Mouse (Mus musculus): ENCODE measurements around the gene Krtap3-2. TPM values are rescaled to one million over a fixed set of nuclear protein-coding genes. Genes with fewer than 3 reads are reported as not detected.

Gene Krtap3-2
- polyA plus RNA-seq, 1 experiment from 2014 or later: not detected

- Histone ChIP-seq H3K27ac (no peak within 1 kb of the TSS), H3K36me3 (no peaks in the 10 kb centered on the region)
- WGBS: 84% methylated on average over 9 of the region's 9 CpGs
These were observed 2.7 kb upstream of the Krtap3-2 start, which contains the start of gene Gm11939 for GRCm38 (mm10) chr11:99559366-99559765. Gm11939 (minus strand) TSS chr11:99559466.

GRCm38 (mm10) chr11:99557976-99558745 lies 1.5 kb upstream of the Krtap3-2 start:
- Histone ChIP-seq H3K4me2 (replicated peaks) (no peak overlapping the region), H3K27ac (no peak overlapping the region), H3K36me3 (no peaks in the 10 kb centered on the region), H3K4me3 (replicated peaks) (no peak overlapping the region), H3K9me3 (no peaks in the 10 kb centered on the region), H3K4me1 (replicated peaks) (no peaks in the 10 kb centered on the region), H3K27me3 (replicated peaks) (no peaks in the 10 kb centered on the region), H3K9ac (no peak overlapping the region)
- no peak for ATAC-seq
- WGBS: 56% methylated on average over 3 of the region's 3 CpGs

More at GRCm38 (mm10) chr11:99559366-99559765, 2.7 kb upstream of the Krtap3-2 start, which contains the start of gene Gm11939:
- Histone ChIP-seq H3K9ac (no peak within 1 kb of the TSS), H3K27me3 (replicated peaks) (no peaks in the 10 kb centered on the region), H3K4me2 (replicated peaks) (no peak within 1 kb of the TSS), H3K4me1 (replicated peaks) (no peaks in the 10 kb centered on the region), H3K9me3 (no peaks in the 10 kb centered on the region), H3K4me3 (replicated peaks) (no peak within 1 kb of the TSS)
- no peak for ATAC-seq

GRCm38 (mm10) chr11:99556195-99556594 lies 458 bp downstream of the Krtap3-2 start:
- H3K9ac ChIP-seq: no peak overlapping the region
- no peaks in the 10 kb centered on the region for H3K4me1 ChIP-seq (replicated peaks)
- H3K4me3 ChIP-seq (replicated peaks): no peak overlapping the region
- no peak overlapping the region for H3K27ac ChIP-seq
- no peaks in the 10 kb centered on the region for H3K27me3 ChIP-seq (replicated peaks)
- H3K9me3 ChIP-seq: no peaks in the 10 kb centered on the region
- no peak for ATAC-seq
- H3K36me3 ChIP-seq: no peaks in the 10 kb centered on the region
- WGBS: 88% methylated on average over 2 of the region's 2 CpGs
- no peak overlapping the region for H3K4me2 ChIP-seq (replicated peaks)

GRCm38 (mm10) chr11:99550765-99551164 lies 5.9 kb downstream of the Krtap3-2 start, which contains the start of gene Krtap3-3:
Krtap3-3 (minus strand) TSS chr11:99550865.
- WGBS: 74% methylated on average over 4 of the region's 4 CpGs
- ATAC-seq: no peak

GRCm38 (mm10) chr11:99547892-99548291 lies 8.8 kb downstream of the Krtap3-2 start:
- no peak overlapping the region for H3K4me2 ChIP-seq (replicated peaks)
- ATAC-seq: no peak
- H3K9ac ChIP-seq: no peak overlapping the region
- no peaks in the 10 kb centered on the region for H3K9me3 ChIP-seq
- no peak overlapping the region for H3K4me3 ChIP-seq (replicated peaks)
- no peak overlapping the region for H3K27ac ChIP-seq
- H3K36me3 ChIP-seq: no peaks in the 10 kb centered on the region
- no peaks in the 10 kb centered on the region for H3K27me3 ChIP-seq (replicated peaks)
- no peaks in the 10 kb centered on the region for H3K4me1 ChIP-seq (replicated peaks)

More at GRCm38 (mm10) chr11:99550765-99551164, 5.9 kb downstream of the Krtap3-2 start, which contains the start of gene Krtap3-3:
- Histone ChIP-seq H3K9ac (no peak within 1 kb of the TSS), H3K4me2 (replicated peaks) (no peak within 1 kb of the TSS), H3K27me3 (replicated peaks) (no peaks in the 10 kb centered on the region), H3K27ac (no peak within 1 kb of the TSS), H3K4me3 (replicated peaks) (no peak within 1 kb of the TSS), H3K9me3 (no peaks in the 10 kb centered on the region), H3K4me1 (replicated peaks) (no peaks in the 10 kb centered on the region), H3K36me3 (no peaks in the 10 kb centered on the region)

- no peak overlapping the region for H3K4me2 ChIP-seq (replicated peaks)
- H3K4me3 ChIP-seq (replicated peaks): no peak overlapping the region
- no peaks in the 10 kb centered on the region for H3K9me3 ChIP-seq
- H3K36me3 ChIP-seq: no peaks in the 10 kb centered on the region
- 62% methylated on average over 9 of the region's 9 CpGs for WGBS
- H3K27ac ChIP-seq: no peak overlapping the region
- no peaks in the 10 kb centered on the region for H3K4me1 ChIP-seq (replicated peaks)
- no peak overlapping the region for H3K9ac ChIP-seq
- no peaks in the 10 kb centered on the region for H3K27me3 ChIP-seq (replicated peaks)
- ATAC-seq: no peak
These were observed 16.9 kb downstream of the Krtap3-2 start for GRCm38 (mm10) chr11:99539721-99540120.

GRCm38 (mm10) chr11:99521288-99521860 lies 35.3 kb downstream of the Krtap3-2 start, which contains the start of gene Krt39:
Krt39 (minus strand) TSS chr11:99521338.
- Histone ChIP-seq H3K27ac (no peak within 1 kb of the TSS), H3K4me1 (replicated peaks) (no peaks in the 10 kb centered on the region), H3K36me3 (no peaks in the 10 kb centered on the region), H3K4me3 (replicated peaks) (no peak within 1 kb of the TSS), H3K9me3 (no peaks in the 10 kb centered on the region), H3K9ac (no peak within 1 kb of the TSS), H3K27me3 (replicated peaks) (no peaks in the 10 kb centered on the region), H3K4me2 (replicated peaks) (no peak within 1 kb of the TSS)
- WGBS: 66% methylated on average over 13 of the region's 13 CpGs
- no peak for ATAC-seq

GRCm38 (mm10) chr11:99514098-99514497 lies 42.6 kb downstream of the Krtap3-2 start:
- no peaks in the 10 kb centered on the region for H3K36me3 ChIP-seq
- H3K9ac ChIP-seq: no peak overlapping the region
- H3K4me3 ChIP-seq (replicated peaks): no peak overlapping the region
- no peak overlapping the region for H3K4me2 ChIP-seq (replicated peaks)
- no peaks in the 10 kb centered on the region for H3K27me3 ChIP-seq (replicated peaks)
- no peaks in the 10 kb centered on the region for H3K9me3 ChIP-seq
- H3K4me1 ChIP-seq (replicated peaks): no peaks in the 10 kb centered on the region
- no peak overlapping the region for H3K27ac ChIP-seq
- ATAC-seq: peak; percentile 58; the same call in 1 of the 2 replicates
- 58% methylated on average over 8 of the region's 8 CpGs for WGBS

Other genes starting within 250 kb of the Krtap3-2 start
- gene Krt25, start 233.9 kb downstream of the Krtap3-2 start, polyA plus RNA-seq (2015; fragmentation: Nextera tagmentation; extraction: Ambion mirVana): not detected in 2 replicates
- gene Krt26, start 218.9 kb downstream of the Krtap3-2 start, polyA plus RNA-seq (2015; fragmentation: Nextera tagmentation; extraction: Ambion mirVana): 0.11 TPM in 1 of 2 replicates, not detected in the other
- not detected in 2 replicates for gene Krt27, start 205.7 kb downstream of the Krtap3-2 start, polyA plus RNA-seq (2015; fragmentation: Nextera tagmentation; extraction: Ambion mirVana)
- 0.09 TPM in 1 of 2 replicates, not detected in the other for gene Krt28, start 181.9 kb downstream of the Krtap3-2 start, polyA plus RNA-seq (2015; fragmentation: Nextera tagmentation; extraction: Ambion mirVana)
- 18.3 and 21.2 TPM in 2 replicates for gene Krt10, start 167.5 kb downstream of the Krtap3-2 start, polyA plus RNA-seq (2015; fragmentation: Nextera tagmentation; extraction: Ambion mirVana)
- gene Krt12, start 134.6 kb downstream of the Krtap3-2 start, polyA plus RNA-seq (2015; fragmentation: Nextera tagmentation; extraction: Ambion mirVana): not detected in 2 replicates
- gene Krt20, start 118.7 kb downstream of the Krtap3-2 start, polyA plus RNA-seq (2015; fragmentation: Nextera tagmentation; extraction: Ambion mirVana): 64.3 and 72.9 TPM in 2 replicates
- gene Krt23, start 63.7 kb downstream of the Krtap3-2 start, polyA plus RNA-seq (2015; fragmentation: Nextera tagmentation; extraction: Ambion mirVana): 12.2 and 13.1 TPM in 2 replicates
- not detected in 2 replicates for gene Krt39, start 35.5 kb downstream of the Krtap3-2 start, polyA plus RNA-seq (2015; fragmentation: Nextera tagmentation; extraction: Ambion mirVana)
- gene Krt40, start 13.7 kb downstream of the Krtap3-2 start, polyA plus RNA-seq (2015; fragmentation: Nextera tagmentation; extraction: Ambion mirVana): not detected in 2 replicates
- not detected in 2 replicates for gene Krtap3-3, start 6.0 kb downstream of the Krtap3-2 start, polyA plus RNA-seq (2015; fragmentation: Nextera tagmentation; extraction: Ambion mirVana)
- gene Gm11939, start 2.6 kb upstream of the Krtap3-2 start, polyA plus RNA-seq (2015; fragmentation: Nextera tagmentation; extraction: Ambion mirVana): not detected in 2 replicates
- 0.30 TPM in 1 of 2 replicates, not detected in the other for gene Krtap3-1, start 9.8 kb upstream of the Krtap3-2 start, polyA plus RNA-seq (2015; fragmentation: Nextera tagmentation; extraction: Ambion mirVana)
- gene Krtap1-5, start 24.2 kb upstream of the Krtap3-2 start, polyA plus RNA-seq (2015; fragmentation: Nextera tagmentation; extraction: Ambion mirVana): not detected in 2 replicates
- not detected in 2 replicates for gene Krtap1-4, start 26.8 kb upstream of the Krtap3-2 start, polyA plus RNA-seq (2015; fragmentation: Nextera tagmentation; extraction: Ambion mirVana)
- gene Krtap1-3, start 34.5 kb upstream of the Krtap3-2 start, polyA plus RNA-seq (2015; fragmentation: Nextera tagmentation; extraction: Ambion mirVana): not detected in 2 replicates
- gene Krtap9-3, start 41.3 kb upstream of the Krtap3-2 start, polyA plus RNA-seq (2015; fragmentation: Nextera tagmentation; extraction: Ambion mirVana): not detected in 2 replicates
- not detected in 2 replicates for gene Gm11938, start 46.5 kb upstream of the Krtap3-2 start, polyA plus RNA-seq (2015; fragmentation: Nextera tagmentation; extraction: Ambion mirVana)
- gene Gm11937, start 53.3 kb upstream of the Krtap3-2 start, polyA plus RNA-seq (2015; fragmentation: Nextera tagmentation; extraction: Ambion mirVana): not detected in 2 replicates
- not detected in 2 replicates for gene Krtap2-4, start 58.0 kb upstream of the Krtap3-2 start, polyA plus RNA-seq (2015; fragmentation: Nextera tagmentation; extraction: Ambion mirVana)
- not detected in 2 replicates for gene Gm11562, start 63.6 kb upstream of the Krtap3-2 start, polyA plus RNA-seq (2015; fragmentation: Nextera tagmentation; extraction: Ambion mirVana)
- not detected in 2 replicates for gene Krtap4-1, start 71.4 kb upstream of the Krtap3-2 start, polyA plus RNA-seq (2015; fragmentation: Nextera tagmentation; extraction: Ambion mirVana)
- not detected in 2 replicates for gene Krtap4-2, start 78.2 kb upstream of the Krtap3-2 start, polyA plus RNA-seq (2015; fragmentation: Nextera tagmentation; extraction: Ambion mirVana)
- not detected in 2 replicates for gene Krtap4-7, start 87.2 kb upstream of the Krtap3-2 start, polyA plus RNA-seq (2015; fragmentation: Nextera tagmentation; extraction: Ambion mirVana)
- gene Gm11555, start 93.4 kb upstream of the Krtap3-2 start, polyA plus RNA-seq (2015; fragmentation: Nextera tagmentation; extraction: Ambion mirVana): not detected in 2 replicates
- not detected in 2 replicates for gene Gm11563, start 102.1 kb upstream of the Krtap3-2 start, polyA plus RNA-seq (2015; fragmentation: Nextera tagmentation; extraction: Ambion mirVana)
- not detected in 2 replicates for gene Krtap4-6, start 109.1 kb upstream of the Krtap3-2 start, polyA plus RNA-seq (2015; fragmentation: Nextera tagmentation; extraction: Ambion mirVana)
- not detected in 2 replicates for gene Gm14190, start 133.9 kb upstream of the Krtap3-2 start, polyA plus RNA-seq (2015; fragmentation: Nextera tagmentation; extraction: Ambion mirVana)
- gene Gm14180, start 177.4 kb upstream of the Krtap3-2 start, polyA plus RNA-seq (2015; fragmentation: Nextera tagmentation; extraction: Ambion mirVana): not detected in 2 replicates
- gene Gm11595, start 216.1 kb upstream of the Krtap3-2 start, polyA plus RNA-seq (2015; fragmentation: Nextera tagmentation; extraction: Ambion mirVana): not detected in 2 replicates
- not detected in 2 replicates for gene Krtap4-8, start 223.9 kb upstream of the Krtap3-2 start, polyA plus RNA-seq (2015; fragmentation: Nextera tagmentation; extraction: Ambion mirVana)
- not detected in 2 replicates for gene Krtap4-9, start 228.3 kb upstream of the Krtap3-2 start, polyA plus RNA-seq (2015; fragmentation: Nextera tagmentation; extraction: Ambion mirVana)
- gene Gm11596, start 236.6 kb upstream of the Krtap3-2 start, polyA plus RNA-seq (2015; fragmentation: Nextera tagmentation; extraction: Ambion mirVana): not detected in 2 replicates
- not detected in 2 replicates for gene Gm11569, start 242.1 kb upstream of the Krtap3-2 start, polyA plus RNA-seq (2015; fragmentation: Nextera tagmentation; extraction: Ambion mirVana)
- not detected in 2 replicates for gene Gm11554, start 247.6 kb upstream of the Krtap3-2 start, polyA plus RNA-seq (2015; fragmentation: Nextera tagmentation; extraction: Ambion mirVana)

Measured in intestine, embryonic 15.5 days (tissue).